Mouse (Mus musculus) gastrocnemius, adult 2 months (tissue): ENCODE results near the gene Tprkb. TPM values are rescaled to one million over a fixed set of nuclear protein-coding genes. Genes with fewer than 3 reads are reported as not detected.
"Not testable (repeated sequence)": the region's sequence is repeated elsewhere in the genome, so short reads cannot be mapped to it uniquely, and the experiment has no call there.

ENCODE experiments used
- DNase-seq: peaks from one replicate; pipeline ENCODE4 v3.0.0; 2022
- H3K27ac ChIP-seq: fragments of 200-600 bp; 2 replicates; pipeline ENCODE4 v1.8.1; 2022; ENCODE audit warnings: mild to moderate bottlenecking
- H3K4me3 ChIP-seq: fragments of 200-600 bp; 2 replicates; pipeline ENCODE4 v1.8.1; 2022; ENCODE audit warnings: mild to moderate bottlenecking, moderate library complexity
- CTCF ChIP-seq: fragments of 200-600 bp; IDR thresholded peaks from 2 replicates; pipeline ENCODE4 v1.8.1; 2022; ENCODE audit warnings: antibody characterized with exemption, mild to moderate bottlenecking, moderate library complexity
- intact Hi-C: fragments of 180-260 bp; cut with DNase I; formaldehyde crosslinking; loops from one replicate; pipeline ENCODE4 v1.15.1; 2025
- long read RNA-seq, 2 experiments: library from polyadenylated mRNA; stranded (forward); transcript quantifications; one replicate each; pipeline ENCODE4 v2.0.0; 2021
- total RNA-seq, 2 experiments: library from RNA; stranded (reverse); gene quantifications; 2 replicates each; pipeline ENCODE4 v1.2.3; 2021

Gene Tprkb
- total RNA-seq, result 10 to 100 TPM; 17.0 to 18.7 TPM
- long read RNA-seq, experiment 1, transcript Tprkb-201 (6 exons, 2,103 nt), result major isoform, 9 of 13 reads
- long read RNA-seq, experiment 1, partial matches to known transcripts, result 0 of 13 reads
- long read RNA-seq, experiment 1, other reads (novel, unspliced or antisense), result 3 of 13 reads
- long read RNA-seq, experiment 2, transcript Tprkb-201 (6 exons, 2,103 nt), result major isoform, 7 of 13 reads
- long read RNA-seq, experiment 2, partial matches to known transcripts, result 1 of 13 reads
- long read RNA-seq, experiment 2, other reads (novel, unspliced or antisense), result 4 of 13 reads

- TF ChIP-seq CTCF, result no peak
- DNase-seq, result no peak
- Histone ChIP-seq H3K4me3 (no peak within 1 kb of the TSS), H3K27ac (no peak within 1 kb of the TSS)
- intact Hi-C loops, result loop anchor here (10.0 kb wide), 1 partner anchor 327 kb away; the partner anchor contains the start of gene Alms1
Measured at GRCm38 (mm10) chr6:85911587-85911986, at the start of gene Tprkb. TSS of gene Tprkb (plus strand) at chr6:85911865.

GRCm38 (mm10) chr6:85862565-85862964, 49.1 kb upstream of the Tprkb start:
- no peak for TF ChIP-seq CTCF
- no peak for DNase-seq
- intact Hi-C loops, result no loop called here
- H3K27ac ChIP-seq, result no peak overlapping the region
- H3K4me3 ChIP-seq, result no peak overlapping the region

DNA sequence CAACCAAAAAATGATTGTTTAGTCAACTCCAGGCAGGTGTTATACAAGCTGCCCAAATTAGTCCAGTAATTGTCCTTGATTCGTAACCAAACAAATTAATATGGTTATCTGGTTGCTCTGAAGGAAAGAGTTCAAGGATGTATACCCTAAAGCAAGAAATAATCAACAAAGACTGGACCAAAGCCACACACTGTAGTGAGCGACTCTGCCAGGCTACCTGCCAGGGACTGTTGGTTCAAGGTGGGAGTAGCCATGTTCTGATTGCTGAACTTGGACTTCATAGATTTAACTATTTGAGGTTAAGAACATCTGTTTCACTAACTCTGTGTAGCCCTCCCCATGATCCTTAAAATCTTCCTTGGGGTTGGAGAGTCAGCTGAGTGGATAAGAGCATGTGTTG, 48.5 kb upstream of the Tprkb start:
- no peak for TF ChIP-seq CTCF
- intact Hi-C loops, result no loop called here

GRCm38 (mm10) chr6:85863840-85864239, 47.8 kb upstream of the Tprkb start:
- Histone ChIP-seq H3K4me3 (no peak overlapping the region), H3K27ac (no peak overlapping the region)
- DNase-seq, result no peak
- intact Hi-C loops, result no loop called here
- no peak for TF ChIP-seq CTCF

More for the DNA sequence above, 48.5 kb upstream of the Tprkb start:
- no peak overlapping the region for H3K4me3 ChIP-seq
- DNase-seq, result no peak
- no peak overlapping the region for H3K27ac ChIP-seq

- H3K27ac ChIP-seq, intact Hi-C loops, H3K4me3 ChIP-seq: not testable (repeated sequence)
- DNase-seq, result peak; percentile 19
Measured at GRCm38 (mm10) chr6:85864900-85865639, 46.6 kb upstream of the Tprkb start.

DNA sequence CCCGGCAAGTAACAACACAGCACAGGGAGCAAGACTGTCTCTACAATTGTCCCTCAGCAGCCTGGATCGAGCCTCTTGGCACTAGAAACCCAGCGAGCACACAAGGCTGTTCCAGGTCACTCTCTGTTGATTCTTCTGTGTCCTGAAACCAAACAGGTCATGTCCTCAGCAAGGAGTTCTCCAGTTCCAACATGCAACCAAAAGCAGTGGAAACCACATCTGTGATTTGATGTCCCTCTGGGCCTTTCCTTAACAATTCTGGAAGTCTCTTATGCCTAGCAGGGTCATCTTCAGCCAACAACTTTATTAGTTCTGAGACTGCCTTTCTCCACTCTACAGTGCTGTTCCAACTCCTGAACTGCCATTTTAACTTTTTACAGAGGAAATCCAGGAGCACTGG, 45.5 kb upstream of the Tprkb start:
- peak; percentile 31 for DNase-seq

DNA sequence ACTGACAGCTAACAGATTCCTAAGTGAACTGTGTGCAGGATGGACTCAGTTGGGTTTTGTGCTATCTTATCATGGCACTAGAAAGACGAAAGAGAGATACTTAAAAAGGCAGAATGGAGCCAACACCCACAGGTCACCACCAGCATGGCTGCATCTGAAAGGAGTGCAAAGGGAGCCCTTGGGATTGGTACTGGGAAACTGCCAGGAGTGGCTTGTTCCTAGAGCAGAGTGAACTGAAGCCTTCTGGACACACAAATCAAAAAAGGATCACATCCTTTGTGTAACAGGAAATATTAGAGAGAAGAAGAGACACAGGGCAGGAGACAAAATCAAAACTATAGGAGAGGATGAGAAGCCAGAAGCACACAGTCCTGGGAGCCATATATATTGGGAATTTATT, 44.7 kb upstream of the Tprkb start:
- H3K4me3 ChIP-seq, DNase-seq, H3K27ac ChIP-seq, intact Hi-C loops: not testable (repeated sequence)

More for the DNA sequence above, 45.5 kb upstream of the Tprkb start:
- H3K4me3 ChIP-seq, intact Hi-C loops, H3K27ac ChIP-seq: not testable (repeated sequence)

- intact Hi-C loops, result no loop called here
- no peak for DNase-seq
- no peak overlapping the region for H3K4me3 ChIP-seq
- H3K27ac ChIP-seq, result no peak overlapping the region
- TF ChIP-seq CTCF, result no peak
Measured at GRCm38 (mm10) chr6:85867726-85868690, 43.7 kb upstream of the Tprkb start.

DNA sequence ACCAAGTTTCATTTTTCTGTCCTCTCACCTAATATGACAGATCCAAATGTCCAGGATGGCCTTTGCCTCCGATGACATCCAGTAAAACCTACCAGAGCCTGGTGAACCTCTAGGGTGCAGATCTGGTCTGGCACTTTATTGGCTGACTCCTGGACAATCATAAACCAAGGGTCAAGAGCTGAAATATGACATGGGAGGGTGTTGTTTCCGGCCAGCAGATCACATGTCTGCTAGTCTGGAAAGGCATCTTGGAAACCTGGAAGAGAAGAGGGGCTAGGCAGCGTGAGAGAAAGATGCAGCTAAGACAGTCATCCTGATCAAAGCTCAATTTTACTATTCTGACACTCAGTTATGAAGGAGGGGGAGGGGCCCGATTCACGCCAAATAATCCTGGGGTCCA, 42.7 kb upstream of the Tprkb start, which contains the start of gene Nat8f2:
Gene Nat8f2, minus strand, starts transcription at position 153 of the 400 bp plus-strand sequence.
- DNase-seq, intact Hi-C loops, H3K27ac ChIP-seq, H3K4me3 ChIP-seq: not testable (repeated sequence)

GRCm38 (mm10) chr6:85883246-85883645, 28.4 kb upstream of the Tprkb start:
- intact Hi-C loops, H3K4me3 ChIP-seq, H3K27ac ChIP-seq, DNase-seq: not testable (repeated sequence)

DNA sequence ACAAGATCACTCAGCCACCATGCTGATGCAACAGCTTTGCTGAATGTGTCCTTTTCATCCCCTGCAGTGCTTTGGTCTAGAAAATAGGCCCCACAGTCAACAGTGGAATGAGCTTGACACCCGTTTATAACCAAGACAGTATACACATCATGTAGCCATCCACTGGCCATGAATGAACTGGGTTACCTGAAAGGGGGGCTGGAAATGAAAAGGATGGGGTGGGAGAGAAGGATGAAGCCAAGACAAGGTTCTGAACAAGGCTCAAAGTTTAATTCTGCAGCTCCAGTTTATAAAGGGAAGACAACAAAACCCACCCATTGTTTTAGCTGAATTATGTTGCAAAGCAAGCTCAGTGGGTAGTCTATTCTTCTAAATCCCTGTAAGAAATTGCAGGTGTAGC, 27.4 kb upstream of the Tprkb start:
- no peak overlapping the region for H3K4me3 ChIP-seq
- intact Hi-C loops, result no loop called here
- TF ChIP-seq CTCF, result no peak
- H3K27ac ChIP-seq, result no peak overlapping the region
- DNase-seq, result no peak

GRCm38 (mm10) chr6:85888961-85889360, 22.7 kb upstream of the Tprkb start:
- Histone ChIP-seq H3K27ac (no peak overlapping the region), H3K4me3 (no peak overlapping the region)
- intact Hi-C loops, result no loop called here
- DNase-seq, result no peak
- TF ChIP-seq CTCF, result no peak
